Mouse (Mus musculus): ENCODE measurements at regions not wholly inside any gene's neighbourhood (a gene's known extent, or its start where the extent isn't known, plus 50 kb on each side); places are given as distances from the start of the nearest gene placed in this dataset.

GRCm38 (mm10) chr13:31166286-31166685 lies 192.3 kb downstream of the Gm5447 start:
- no peak for DNase-seq (ENCODE audit: low spot score)

GRCm38 (mm10) chr13:31168854-31169253 lies 194.8 kb downstream of the Gm5447 start:
- no peak for DNase-seq (ENCODE audit: low spot score)

- no peak for DNase-seq (ENCODE audit: low spot score)
Observed at GRCm38 (mm10) chr13:31171751-31172150, 197.7 kb downstream of the Gm5447 start.

GRCm38 (mm10) chr13:31172580-31172979 lies 198.6 kb downstream of the Gm5447 start:
- DNase-seq (ENCODE audit: low spot score), result no peak

- no peak for DNase-seq (ENCODE audit: low spot score)
Observed at GRCm38 (mm10) chr13:31177999-31178783, 204.2 kb downstream of the Gm5447 start.

- no peak for DNase-seq (ENCODE audit: low spot score)
Observed at GRCm38 (mm10) chr13:31178964-31179363, 205.0 kb downstream of the Gm5447 start.

GRCm38 (mm10) chr13:31179407-31180001 lies 205.5 kb downstream of the Gm5447 start:
- DNase-seq (ENCODE audit: low spot score), result peak; percentile 21

GRCm38 (mm10) chr13:31181530-31181929 lies 207.5 kb downstream of the Gm5447 start:
- no peak for DNase-seq (ENCODE audit: low spot score)

- DNase-seq (ENCODE audit: low spot score), result no peak
Observed at GRCm38 (mm10) chr13:31184845-31185834, 211.1 kb downstream of the Gm5447 start.

GRCm38 (mm10) chr13:31186805-31187589 lies 213.0 kb downstream of the Gm5447 start:
- DNase-seq (ENCODE audit: low spot score), result no peak

GRCm38 (mm10) chr13:31189116-31189515 lies 215.1 kb downstream of the Gm5447 start:
- no peak for DNase-seq (ENCODE audit: low spot score)

GRCm38 (mm10) chr13:31190036-31190435 lies 216.0 kb downstream of the Gm5447 start:
- DNase-seq (ENCODE audit: low spot score), result no peak

GRCm38 (mm10) chr13:31191344-31192139 lies 217.5 kb downstream of the Gm5447 start:
- no peak for DNase-seq (ENCODE audit: low spot score)

GRCm38 (mm10) chr13:31194971-31195370 lies 221.0 kb downstream of the Gm5447 start:
- no peak for DNase-seq (ENCODE audit: low spot score)

GRCm38 (mm10) chr13:31196546-31196945 lies 222.5 kb downstream of the Gm5447 start:
- DNase-seq (ENCODE audit: low spot score), result no peak

- no peak for DNase-seq (ENCODE audit: low spot score)
Observed at GRCm38 (mm10) chr13:31197593-31197992, 223.6 kb downstream of the Gm5447 start.

GRCm38 (mm10) chr13:31199384-31199783 lies 225.4 kb downstream of the Gm5447 start:
- DNase-seq (ENCODE audit: low spot score), result no peak

- DNase-seq (ENCODE audit: low spot score), result no peak
Observed at GRCm38 (mm10) chr13:31204068-31204467, 230.1 kb downstream of the Gm5447 start.

- DNase-seq (ENCODE audit: low spot score), result no peak
Observed at GRCm38 (mm10) chr13:31206381-31206780, 232.4 kb downstream of the Gm5447 start.

GRCm38 (mm10) chr13:31207709-31208108 lies 233.7 kb downstream of the Gm5447 start:
- peak; percentile 60 for DNase-seq (ENCODE audit: low spot score)

- DNase-seq (ENCODE audit: low spot score), result no peak
Observed at GRCm38 (mm10) chr13:31223016-31223415, 249.0 kb downstream of the Gm5447 start.

Measured in embryo, embryonic 10 days (tissue).